Mouse (Mus musculus) right cerebral cortex, postnatal 36 days (tissue): Measurements from ENCODE around the gene Ankrd13b.
A peak's percentile ranks its signal among the peaks of the same experiment; 100 is the strongest.

Experiments
- DNase-seq, 2 experiments: peaks; one replicate each; pipeline ENCODE4 v3.0.0; 2022; ENCODE audit warnings: low spot score in 2 of 2, mixed read lengths in 1 of 2

Gene Ankrd13b

DNA sequence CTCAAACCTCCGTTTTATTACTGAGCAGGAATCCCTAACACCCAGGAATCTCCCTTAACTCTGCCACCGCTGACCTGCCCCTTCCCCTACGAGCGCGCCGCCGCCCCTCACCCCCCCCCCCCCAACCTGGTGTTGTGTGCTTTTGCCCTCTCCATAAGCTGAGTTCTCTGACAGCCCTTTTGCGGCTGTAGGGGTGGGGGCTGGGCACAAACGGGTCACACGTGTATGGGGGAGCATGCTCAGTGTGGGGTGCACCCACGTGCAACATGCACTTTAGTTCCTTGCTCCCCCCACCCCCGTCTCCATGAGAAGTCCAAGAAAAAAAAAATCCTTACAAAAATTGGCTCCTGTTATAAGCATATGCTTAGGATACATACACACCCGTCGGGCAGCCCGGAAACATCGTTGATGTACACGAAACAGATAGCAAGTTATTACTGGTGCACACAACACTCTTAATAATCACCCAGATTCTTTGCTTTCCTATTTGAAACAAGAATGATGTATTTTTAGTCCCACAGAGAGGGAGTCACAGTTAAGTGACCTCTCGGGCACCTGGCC lies 2.9 kb upstream of the Ankrd13b start:
- peak; percentile 55 to 56 for DNase-seq

DNA sequence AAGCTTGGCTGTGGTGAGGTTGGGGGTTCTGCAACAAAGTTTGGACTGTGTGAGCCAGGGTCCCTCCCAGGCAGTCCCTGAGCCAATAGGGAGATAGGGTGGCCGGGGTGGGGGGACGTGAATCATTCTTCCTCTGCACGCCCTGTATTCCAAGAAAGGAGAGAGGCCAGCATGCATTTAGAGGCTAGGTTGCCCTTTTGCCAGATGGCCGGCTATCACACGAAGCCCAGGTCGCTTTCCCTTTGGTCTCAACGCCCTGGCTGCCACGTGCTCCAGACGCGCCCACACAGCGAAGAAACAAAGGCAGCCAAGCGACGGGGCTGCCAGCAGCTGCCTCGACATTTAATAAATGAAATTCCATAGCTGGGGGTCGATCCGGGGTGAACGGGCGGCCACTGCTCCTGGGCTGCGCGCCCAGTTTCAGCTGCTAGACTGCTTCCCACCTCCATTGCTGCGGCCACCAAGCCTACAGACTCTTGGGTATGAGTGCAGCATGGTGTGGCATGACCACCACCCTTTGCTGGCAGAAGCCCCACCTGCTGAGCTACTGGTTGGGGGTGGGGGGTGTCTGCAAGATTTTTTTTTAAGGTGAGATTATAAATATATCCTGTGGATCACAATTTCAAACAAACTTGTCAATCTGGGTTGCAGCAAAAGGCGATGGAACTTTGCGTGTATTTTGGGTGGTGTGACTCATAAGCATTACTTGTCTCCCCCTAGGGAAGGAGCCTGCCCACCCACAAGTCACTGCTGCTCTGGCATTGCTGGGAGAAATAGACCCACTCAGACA lies 2.2 kb upstream of the Ankrd13b start:
- peak; percentile 58 to 67 for DNase-seq

DNA sequence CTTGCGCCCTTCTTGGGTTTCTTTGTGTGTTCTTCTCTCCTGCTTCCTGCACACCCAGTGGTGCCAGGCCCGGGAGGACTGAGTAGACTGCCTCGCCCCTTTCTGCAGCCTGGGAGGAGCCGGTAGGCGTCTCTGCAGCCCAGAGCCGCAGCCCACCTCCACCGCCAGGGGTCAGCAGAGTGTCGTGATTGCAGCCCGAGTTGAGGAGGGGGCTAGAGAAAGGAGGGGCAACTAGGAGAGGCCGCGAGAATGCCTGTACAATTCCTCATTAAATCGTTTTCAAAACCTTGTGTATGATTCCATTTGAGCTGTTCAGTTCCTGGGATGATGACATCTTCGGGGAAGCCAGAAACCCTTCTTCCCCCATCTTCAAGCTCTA lies 1.6 kb upstream of the Ankrd13b start:
- DNase-seq: peak; percentile 84 to 87

DNA sequence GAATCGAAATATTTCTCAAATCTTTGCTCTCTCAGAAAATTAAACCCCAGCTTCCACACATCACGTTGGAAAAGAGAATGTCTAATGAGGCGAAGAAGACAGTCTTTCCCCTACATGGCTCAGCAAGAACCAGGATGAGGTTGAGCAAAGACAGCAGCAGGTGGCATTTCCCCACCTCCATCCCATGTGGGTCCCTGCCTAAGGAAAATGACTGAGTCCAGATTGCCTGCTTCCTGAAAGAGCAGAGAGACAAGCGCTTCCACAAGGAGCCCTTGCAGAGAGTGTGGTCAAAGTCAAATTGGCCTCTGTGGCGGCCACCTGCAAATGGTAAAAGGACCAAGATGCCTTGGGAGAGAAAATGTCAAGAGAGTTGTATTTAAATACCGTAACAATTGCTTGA lies 973 bp upstream of the Ankrd13b start:
- DNase-seq: no peak

DNA sequence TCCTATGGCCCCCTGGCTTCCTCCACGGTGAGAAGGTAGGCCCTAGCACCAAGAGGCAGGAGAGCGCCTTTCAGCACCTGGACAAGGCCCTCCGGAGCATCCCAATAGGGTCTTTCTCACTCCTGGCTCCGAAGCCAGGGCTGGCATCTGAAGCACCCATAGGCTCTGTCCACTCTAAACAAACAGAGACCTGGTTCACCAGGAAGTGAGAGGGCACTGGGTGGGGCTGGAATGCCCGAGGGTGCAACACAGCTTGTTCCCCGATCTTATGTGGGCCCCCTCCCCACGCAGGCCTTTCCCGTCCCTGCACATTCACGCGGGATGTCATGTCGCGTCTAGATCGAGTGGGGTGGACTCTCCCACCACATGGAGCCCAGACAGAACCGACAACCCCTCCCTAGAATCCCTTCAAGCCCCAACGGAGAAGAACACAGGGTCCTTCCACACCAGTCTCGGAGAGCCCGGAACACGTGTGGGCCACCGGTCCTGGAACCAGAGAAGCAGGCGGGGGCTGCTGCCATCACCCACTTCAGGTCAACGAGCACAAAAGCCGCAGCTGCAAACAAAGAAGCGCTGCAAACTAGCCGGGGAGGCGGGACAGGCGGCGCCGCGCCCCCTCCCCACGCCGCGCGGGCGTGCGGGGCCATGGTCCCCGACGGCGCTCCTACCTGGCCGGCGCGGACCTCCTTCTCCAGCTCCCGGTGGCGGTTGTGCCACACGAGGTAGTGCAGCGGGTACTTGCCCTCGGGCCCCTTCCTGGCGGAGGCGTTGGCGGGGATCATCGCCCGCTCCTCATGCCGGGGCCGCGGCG lies 502 bp downstream of the Ankrd13b start:
- no peak for DNase-seq

DNA sequence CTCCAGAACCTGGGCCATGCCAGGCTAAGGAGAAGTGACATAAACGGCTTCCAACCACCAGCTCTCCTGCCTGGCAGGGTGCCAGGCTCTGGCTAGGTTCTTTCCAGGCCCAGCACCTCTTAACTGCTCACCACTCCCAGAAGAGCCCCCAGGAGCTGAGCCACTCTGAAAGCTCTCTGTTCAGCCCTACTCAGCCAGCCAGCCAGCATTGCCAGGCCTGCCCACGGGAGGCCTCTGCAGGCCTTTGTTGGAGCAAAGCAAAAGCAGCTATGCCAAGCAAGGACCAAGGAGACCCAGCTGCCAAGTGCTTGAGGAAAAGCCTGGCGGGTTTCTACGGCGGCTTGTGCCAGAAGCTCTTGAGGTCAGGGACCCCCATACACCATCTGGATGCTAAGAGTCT lies 2.7 kb downstream of the Ankrd13b start:
- no peak for DNase-seq

DNA sequence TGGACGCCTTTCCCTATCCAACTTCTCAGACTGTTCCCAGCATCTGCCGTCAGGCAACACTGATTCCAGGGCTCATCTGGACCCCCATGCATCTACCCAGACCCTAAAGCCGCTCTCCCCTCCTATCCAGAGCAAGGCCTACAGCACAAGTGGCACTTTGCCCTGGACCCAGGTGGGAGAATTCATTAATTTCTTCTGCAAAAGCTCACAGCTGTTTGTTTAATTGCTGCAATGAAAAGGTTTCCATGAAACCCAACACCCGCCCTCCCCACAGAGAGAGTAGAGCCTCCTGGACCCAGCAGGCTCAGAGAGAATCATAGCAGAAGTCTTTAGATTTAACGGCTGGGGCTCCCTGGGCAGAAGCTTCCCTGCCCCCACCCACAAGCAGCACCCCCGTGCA lies 4.2 kb downstream of the Ankrd13b start:
- no peak for DNase-seq

DNA sequence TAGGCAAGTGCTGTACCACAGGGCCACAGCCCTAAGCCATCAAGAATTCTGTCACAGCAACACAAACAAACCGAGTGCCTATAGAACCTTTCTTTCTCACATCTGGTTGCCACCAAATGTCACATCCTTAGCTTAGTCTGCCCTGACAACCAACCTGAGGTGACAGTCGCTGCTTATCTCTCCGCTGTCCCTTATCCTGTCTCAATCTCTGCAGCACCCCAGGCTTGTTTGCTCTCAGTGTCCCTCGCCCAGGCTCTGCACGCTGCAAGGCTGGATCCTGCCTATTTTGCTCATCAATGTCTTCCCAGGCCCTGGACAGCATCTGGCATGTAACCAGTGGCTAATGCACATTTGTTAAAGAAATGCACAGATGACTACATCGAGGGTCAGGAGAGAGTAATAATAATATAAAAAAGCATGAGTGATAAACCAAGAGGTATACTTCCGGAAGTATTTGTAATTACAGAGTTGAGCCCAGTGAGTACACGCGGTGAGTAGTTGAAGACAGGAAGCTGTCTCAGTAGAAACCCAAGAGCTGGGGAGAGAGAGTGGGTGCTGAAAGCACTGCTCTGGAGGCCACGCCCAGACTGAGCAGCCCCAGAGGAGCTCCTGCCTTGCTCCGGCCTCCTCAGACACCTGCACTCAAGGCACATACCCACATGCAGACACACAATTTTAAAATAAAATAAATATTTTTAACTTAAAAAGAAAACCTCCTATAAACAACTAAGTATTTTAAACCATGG lies 5.8 kb downstream of the Ankrd13b start:
- DNase-seq: no peak

DNA sequence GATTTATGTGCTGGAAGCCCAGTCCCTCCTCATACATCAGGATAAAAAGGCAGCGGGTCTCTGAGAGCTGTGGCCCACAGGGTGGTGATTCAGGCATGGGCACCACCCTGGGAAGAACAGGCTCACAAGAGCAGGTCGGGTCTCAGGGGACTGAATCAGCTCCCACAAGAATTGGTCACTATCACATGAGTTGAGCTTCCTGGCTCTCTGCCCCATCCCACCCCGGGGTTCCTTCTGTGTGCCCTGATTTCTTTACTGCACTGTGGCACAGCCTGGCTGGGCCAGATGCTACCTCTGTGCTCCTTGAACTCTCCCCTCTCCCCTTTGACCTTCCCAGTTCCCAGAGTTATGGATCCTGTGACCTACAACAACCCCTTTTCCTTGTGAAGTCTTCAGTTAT lies 6.4 kb downstream of the Ankrd13b start:
- DNase-seq: no peak

DNA sequence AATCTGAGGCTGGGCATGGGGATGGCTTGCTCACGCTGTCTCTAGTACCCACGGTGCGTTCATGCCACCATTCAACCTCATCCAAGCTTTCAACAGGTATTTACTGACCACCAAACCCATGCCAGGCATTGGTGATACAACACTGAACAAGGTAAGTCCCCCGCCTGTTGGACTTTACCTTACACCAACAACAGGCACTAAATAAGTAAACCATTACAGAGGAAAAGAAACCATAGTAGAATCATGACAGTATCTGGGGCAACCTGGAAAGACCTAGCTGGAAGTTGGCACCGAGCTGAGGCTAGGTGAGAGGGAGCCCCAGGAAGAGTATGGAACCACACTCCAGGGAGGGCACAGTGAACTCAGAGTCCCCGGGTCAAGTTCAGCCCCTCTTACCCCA lies 12.6 kb downstream of the Ankrd13b start:
- no peak for DNase-seq

DNA sequence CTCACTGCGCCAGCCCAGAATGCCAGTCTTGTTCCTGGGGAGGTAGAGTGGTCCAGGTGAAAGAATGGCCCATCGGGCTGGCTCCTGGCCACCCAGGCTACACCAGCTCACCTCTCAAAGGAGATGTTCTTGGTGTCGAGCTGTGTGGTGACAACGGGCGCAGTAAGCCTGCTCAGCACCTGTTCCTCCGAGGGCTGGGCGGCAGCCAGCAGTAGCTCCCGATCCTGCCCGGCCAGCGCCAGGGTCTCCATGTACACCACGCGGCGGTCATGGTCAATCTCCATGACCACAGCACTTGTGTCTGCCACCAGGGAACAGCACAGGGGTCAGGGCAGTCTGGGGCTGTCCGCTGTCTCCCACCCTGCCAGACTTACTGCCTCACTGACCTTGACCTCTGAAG lies 13.3 kb downstream of the Ankrd13b start:
- no peak for DNase-seq

DNA sequence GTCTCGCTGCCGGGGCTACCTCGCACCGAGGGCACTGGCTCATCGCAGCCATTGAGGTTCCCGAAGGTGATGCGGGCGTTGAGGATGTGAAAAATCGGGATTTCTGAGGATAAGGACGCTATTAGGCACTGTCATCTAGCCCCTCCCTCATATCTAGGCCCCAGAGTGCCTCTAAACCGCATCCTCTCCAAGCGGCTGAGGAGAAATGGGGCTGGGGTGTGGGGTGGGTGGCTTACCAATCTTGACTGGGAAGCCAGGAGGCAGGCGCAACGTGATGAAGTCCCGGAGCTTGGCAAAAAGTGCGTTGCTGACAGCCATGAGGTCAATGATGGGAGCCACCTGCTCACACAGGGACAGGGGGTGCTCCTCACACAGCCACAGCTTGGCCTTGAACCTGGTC lies 16.7 kb downstream of the Ankrd13b start:
- DNase-seq: no peak

DNA sequence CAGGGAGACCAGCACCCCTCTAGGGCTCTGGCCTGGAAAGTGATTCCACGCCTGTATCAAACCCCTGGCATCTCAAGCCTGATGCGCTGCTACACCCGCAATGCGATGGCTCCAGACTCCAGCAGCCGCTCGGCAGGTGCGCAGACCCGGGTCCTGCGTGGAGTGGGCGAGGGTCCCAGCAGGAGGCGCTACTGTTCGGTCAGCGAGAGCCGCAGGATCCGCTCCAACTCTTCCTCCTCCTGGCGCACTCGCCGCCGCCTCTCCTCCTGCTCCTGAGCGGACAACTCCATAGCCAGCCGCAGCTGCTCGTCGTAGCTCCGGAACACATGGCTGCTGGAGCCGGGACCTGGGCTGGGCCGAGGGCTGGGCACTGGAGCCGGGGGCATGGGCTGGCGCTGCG lies 18.1 kb downstream of the Ankrd13b start:
- DNase-seq: no peak

DNA sequence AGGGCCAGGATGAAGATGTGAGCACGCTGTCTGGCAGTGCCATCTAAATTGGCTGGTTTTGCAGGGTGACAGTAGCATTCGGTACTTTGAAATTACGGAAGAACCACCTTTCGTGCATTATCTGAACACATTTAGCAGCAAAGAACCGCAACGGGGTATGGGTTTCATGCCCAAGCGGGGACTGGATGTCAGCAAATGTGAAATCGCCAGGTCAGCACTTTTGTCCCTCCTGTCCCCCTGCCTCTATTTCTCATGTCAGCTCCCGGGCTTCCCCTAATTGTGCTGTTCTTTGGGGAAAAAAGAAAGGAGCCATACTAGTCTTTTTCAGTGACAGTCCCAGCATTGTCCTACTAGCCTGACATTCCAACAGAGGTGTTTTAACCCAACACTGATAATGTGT lies 21.1 kb downstream of the Ankrd13b start:
- DNase-seq: no peak

DNA sequence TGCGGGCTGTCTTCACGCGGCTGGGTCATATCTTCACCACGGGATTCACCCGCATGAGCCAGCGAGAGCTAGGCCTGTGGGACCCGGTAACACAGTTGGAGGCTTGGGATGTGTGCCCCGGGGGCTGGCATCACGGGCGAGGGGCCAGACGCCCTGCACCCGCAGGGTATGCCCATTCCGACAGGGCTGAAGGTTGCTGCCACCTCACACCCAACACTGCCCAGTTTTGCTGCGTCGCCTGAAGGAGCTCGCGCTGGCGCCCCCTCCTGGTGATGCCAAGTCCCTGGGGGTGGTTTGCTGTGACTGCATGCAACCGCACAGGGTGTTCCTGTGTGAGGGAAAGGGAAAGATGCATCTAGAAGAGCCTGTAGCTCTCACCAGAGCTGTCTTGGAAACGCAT lies 21.7 kb downstream of the Ankrd13b start:
- peak; percentile 65 to 66 for DNase-seq

DNA sequence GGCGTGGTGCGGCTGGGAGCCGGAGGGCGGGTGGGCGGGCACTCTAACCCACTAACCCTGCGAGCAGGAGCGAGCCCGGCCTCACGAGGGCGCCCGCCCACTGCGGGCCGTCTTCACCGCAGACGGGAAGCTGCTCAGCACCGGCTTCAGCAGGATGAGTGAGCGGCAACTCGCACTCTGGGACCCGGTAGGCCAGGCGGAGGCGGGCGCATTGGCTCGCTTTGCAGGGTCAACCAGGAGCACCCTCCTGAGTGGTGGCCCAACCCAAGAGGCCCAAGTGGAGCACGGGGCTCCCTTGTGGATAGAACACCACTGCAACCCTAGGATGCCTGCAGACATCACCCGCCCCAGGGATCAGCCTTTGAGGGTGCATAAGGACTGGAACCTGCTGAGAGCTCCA lies 22.3 kb downstream of the Ankrd13b start:
- DNase-seq: no peak

DNA sequence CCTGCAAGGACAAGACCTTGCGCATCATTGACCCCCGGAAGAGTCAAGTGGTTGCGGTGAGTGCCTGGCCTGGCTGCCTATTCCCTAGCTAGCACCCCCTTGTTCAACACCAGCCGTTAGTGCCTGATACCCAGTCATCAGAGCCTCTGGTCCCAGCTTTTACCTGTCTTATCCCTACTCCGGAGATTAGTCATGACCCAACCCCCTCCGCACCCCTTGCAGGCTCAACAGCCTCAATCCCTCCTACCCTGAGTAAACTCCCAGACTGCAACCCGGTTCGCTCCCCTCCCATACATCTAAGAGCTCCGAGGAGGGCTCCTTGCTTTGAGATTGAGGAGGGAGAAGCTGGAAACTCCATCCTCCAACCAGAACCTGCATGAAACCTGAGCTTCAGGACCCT lies 22.9 kb downstream of the Ankrd13b start:
- no peak for DNase-seq

DNA sequence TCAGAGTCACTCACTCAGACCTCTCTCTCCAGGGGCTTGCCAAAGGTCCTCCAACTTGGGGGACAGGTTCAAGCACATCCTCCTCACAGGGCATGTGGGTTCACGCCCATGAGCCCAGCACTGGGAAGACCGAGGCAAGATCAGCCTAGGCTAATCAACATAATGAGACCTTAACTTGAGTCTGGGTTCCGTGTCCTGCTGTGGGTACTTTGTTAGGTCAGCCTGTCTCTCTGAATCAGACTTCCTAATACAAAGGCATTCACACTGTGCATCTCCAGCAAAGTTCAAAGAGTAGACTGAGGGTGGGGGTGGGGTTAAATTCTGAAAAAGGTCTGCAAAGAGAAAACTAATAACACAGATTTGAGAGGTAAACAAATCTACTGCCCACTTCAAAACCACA lies 24.4 kb downstream of the Ankrd13b start:
- DNase-seq: no peak

DNA sequence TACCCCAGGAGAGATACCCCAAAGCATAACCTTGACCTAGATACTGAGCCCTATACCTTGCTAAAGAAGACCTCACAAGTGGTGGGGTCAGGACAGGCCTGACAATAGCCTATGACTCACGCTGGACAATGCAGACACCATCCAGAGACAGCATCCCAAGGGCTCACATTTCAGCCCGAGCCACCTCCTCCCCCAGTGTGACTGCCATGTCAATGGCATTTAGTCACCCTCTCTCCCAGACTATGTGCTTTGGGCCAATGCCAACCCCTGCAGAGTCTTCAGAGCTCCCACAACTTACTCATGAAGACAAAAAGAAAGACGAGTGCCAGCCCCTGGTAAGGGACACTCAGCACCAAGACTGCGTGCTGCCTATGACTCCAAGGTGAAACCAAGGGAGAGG lies 24.8 kb downstream of the Ankrd13b start:
- DNase-seq: no peak

DNA sequence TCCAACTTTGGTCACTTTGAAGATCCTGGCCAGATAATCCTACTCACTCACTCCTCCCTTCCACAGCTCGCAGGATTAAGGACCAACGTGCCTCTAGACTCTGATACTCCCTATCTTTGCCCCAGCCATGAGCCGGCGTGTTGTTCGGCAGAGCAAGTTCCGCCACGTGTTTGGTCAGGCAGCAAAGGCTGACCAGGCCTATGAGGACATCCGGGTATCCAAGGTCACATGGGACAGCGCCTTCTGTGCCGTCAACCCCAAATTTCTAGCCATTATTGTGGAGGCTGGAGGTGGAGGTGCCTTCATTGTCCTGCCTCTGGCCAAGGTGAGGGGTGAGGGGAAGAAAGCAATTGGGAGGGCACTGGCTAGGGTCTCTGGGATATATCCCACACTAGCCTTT lies 25.7 kb downstream of the Ankrd13b start:
- DNase-seq: no peak

DNA sequence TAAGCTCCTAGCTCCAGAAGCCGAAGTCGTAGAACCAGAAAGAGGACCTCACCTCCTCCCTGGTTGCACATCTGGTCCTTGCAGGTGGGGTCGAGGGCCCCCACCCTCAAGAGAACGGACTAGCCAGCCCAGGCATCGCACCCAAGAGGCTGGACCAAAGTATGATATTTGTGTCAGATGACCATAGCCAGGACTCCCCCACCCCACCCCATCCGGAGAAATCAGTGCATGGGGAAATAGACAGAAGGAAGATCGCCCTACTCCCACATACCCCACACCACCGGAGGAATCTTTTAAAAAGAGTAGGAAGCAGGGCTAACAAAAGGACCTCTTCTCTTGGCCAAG lies 26.4 kb downstream of the Ankrd13b start:
- no peak for DNase-seq
